Mouse (Mus musculus): ENCODE measurements around the gene Arhgap22.

Arhgap22 gene

GRCm38 (mm10) chr14:33330986-33331385, 117.2 kb downstream of the Arhgap22 start:
- no peak for DNase-seq (ENCODE audit: extremely low spot score)

GRCm38 (mm10) chr14:33331627-33332026, 117.8 kb downstream of the Arhgap22 start:
- no peak for DNase-seq (ENCODE audit: extremely low spot score)

GRCm38 (mm10) chr14:33333833-33334232, 120.0 kb downstream of the Arhgap22 start:
- DNase-seq (ENCODE audit: extremely low spot score) = no peak

- DNase-seq (ENCODE audit: extremely low spot score) = no peak
Measured at GRCm38 (mm10) chr14:33334402-33334801, 120.6 kb downstream of the Arhgap22 start.

- no peak for DNase-seq (ENCODE audit: extremely low spot score)
Measured at GRCm38 (mm10) chr14:33335733-33336132, 121.9 kb downstream of the Arhgap22 start.

GRCm38 (mm10) chr14:33338684-33339083, 124.9 kb downstream of the Arhgap22 start:
- DNase-seq (ENCODE audit: extremely low spot score) = no peak

GRCm38 (mm10) chr14:33343131-33343725, 129.4 kb downstream of the Arhgap22 start:
- DNase-seq (ENCODE audit: extremely low spot score) = no peak

- no peak for DNase-seq (ENCODE audit: extremely low spot score)
Measured at GRCm38 (mm10) chr14:33346546-33346945, 132.7 kb downstream of the Arhgap22 start.

- DNase-seq (ENCODE audit: extremely low spot score) = no peak
Measured at GRCm38 (mm10) chr14:33347738-33348137, 133.9 kb downstream of the Arhgap22 start.

- no peak for DNase-seq (ENCODE audit: extremely low spot score)
Measured at GRCm38 (mm10) chr14:33348146-33348545, 134.3 kb downstream of the Arhgap22 start.

GRCm38 (mm10) chr14:33351019-33351418, 137.2 kb downstream of the Arhgap22 start:
- no peak for DNase-seq (ENCODE audit: extremely low spot score)

- no peak for DNase-seq (ENCODE audit: extremely low spot score)
Measured at GRCm38 (mm10) chr14:33351984-33352722, 138.3 kb downstream of the Arhgap22 start.

- DNase-seq (ENCODE audit: extremely low spot score) = no peak
Measured at GRCm38 (mm10) chr14:33352890-33353289, 139.1 kb downstream of the Arhgap22 start.

GRCm38 (mm10) chr14:33355276-33355675, 141.4 kb downstream of the Arhgap22 start:
- DNase-seq (ENCODE audit: extremely low spot score) = no peak

GRCm38 (mm10) chr14:33357600-33358368, 144.0 kb downstream of the Arhgap22 start:
- DNase-seq (ENCODE audit: extremely low spot score) = no peak

GRCm38 (mm10) chr14:33358891-33359290, 145.1 kb downstream of the Arhgap22 start:
- no peak for DNase-seq (ENCODE audit: extremely low spot score)

- DNase-seq (ENCODE audit: extremely low spot score) = no peak
Measured at GRCm38 (mm10) chr14:33361546-33361945, 147.7 kb downstream of the Arhgap22 start.

- DNase-seq (ENCODE audit: extremely low spot score) = no peak
Measured at GRCm38 (mm10) chr14:33362122-33362521, 148.3 kb downstream of the Arhgap22 start.

GRCm38 (mm10) chr14:33362807-33363206, 149.0 kb downstream of the Arhgap22 start:
- DNase-seq (ENCODE audit: extremely low spot score) = no peak

- no peak for DNase-seq (ENCODE audit: extremely low spot score)
Measured at GRCm38 (mm10) chr14:33363611-33364010, 149.8 kb downstream of the Arhgap22 start.

- no peak for DNase-seq (ENCODE audit: extremely low spot score)
Measured at GRCm38 (mm10) chr14:33364061-33364460, 150.2 kb downstream of the Arhgap22 start.

GRCm38 (mm10) chr14:33366891-33367777, 153.3 kb downstream of the Arhgap22 start:
- DNase-seq (ENCODE audit: extremely low spot score) = no peak
